Mouse (Mus musculus): ENCODE results near the gene Ssna1. TPM values are rescaled to one million over a fixed set of nuclear protein-coding genes. Genes with fewer than 3 reads are reported as not detected.

The Ssna1 gene
- 181 and 183 TPM in 2 replicates for polyA plus RNA-seq (2015; fragmentation: Nextera tagmentation; extraction: Ambion mirVana)

DNA sequence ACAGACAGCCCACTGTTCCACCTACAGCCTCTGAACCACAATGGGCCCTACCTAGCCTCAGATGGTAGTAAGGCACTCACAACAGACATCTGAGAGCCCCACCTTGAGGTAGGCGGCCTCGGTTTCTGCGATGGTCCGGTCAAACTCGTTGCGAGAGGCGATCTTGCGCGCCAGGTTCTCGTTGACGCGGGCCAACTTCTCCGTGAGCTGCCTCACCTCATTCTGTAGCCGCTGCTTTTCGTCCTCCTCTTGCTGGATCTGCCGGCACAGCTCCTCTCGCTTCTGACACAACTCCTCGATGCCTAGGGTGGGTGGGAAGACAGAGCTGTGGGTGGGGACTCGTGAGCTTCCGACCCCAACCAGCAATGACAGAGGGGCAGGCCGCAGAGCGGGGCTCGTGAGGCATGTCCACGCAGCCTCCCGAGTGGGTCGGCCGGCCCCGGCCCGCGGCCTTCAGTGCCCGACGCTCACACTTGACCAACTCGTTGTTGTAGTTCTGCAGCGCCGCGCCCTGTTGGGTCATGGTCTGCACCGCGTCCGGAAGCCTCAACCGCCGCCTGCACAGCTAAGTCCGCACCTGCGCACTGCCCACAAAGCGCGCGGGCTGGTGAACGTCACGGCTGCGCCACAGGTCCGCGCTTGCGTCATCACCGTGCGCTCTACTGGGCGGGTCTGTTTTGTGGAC lies at the start of gene Ssna1, which contains the start of gene Anapc2:
Gene Ssna1 (minus strand): TSS at position 612 of the 685 bp plus-strand sequence.
Gene Anapc2 (plus strand): TSS at position 652 of the 685 bp plus-strand sequence.
- H3K9ac ChIP-seq (ENCODE audit: low read depth, low read length), result peak within 1 kb of the TSS; percentile 87
- ATAC-seq, result peak; percentile 96
- H3K36me3 ChIP-seq (ENCODE audit: control insufficient read depth, insufficient read depth, low read length), result peaks cover 30% of the 10 kb centered on the region
- peak within 1 kb of the TSS; percentile 83 for H3K4me3 ChIP-seq (ENCODE audit: low read length)
- WGBS, result under 1% methylated on average over 55 of the region's 55 CpGs
- peak within 1 kb of the TSS; percentile 85 for H3K27ac ChIP-seq (ENCODE audit: low read depth, low read length)
- peaks cover 30% of the 10 kb centered on the region for H3K4me1 ChIP-seq (ENCODE audit: control insufficient read depth, insufficient read depth, low read depth, low read length)
- no peaks in the 10 kb centered on the region for H3K27me3 ChIP-seq (replicated peaks; ENCODE audit: control insufficient read depth, insufficient read depth, low read length)
- H3K9me3 ChIP-seq (ENCODE audit: control insufficient read depth, low read length), result no peaks in the 10 kb centered on the region
- peak within 1 kb of the TSS; percentile 97 for H3K4me2 ChIP-seq (ENCODE audit: low read length)

DNA sequence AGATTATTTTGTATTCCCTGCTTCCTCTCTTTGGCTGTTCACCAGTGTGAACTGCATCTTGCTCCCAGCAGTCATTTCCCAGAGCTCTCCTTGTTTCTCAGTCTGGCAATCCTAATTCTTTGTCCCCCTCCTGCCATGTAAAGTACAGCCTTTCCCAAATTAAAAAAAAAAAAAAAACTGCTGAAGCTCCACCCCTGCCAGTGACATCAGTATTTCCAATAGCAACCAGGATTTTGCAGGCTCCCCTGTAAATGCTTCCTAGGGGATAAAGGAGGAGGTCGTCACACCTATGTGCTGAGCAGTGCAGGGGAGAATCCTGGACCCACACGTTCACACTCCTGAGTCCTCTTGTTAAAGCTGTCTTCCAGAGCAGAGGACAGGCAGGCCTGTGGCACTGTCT lies 47.8 kb upstream of the Ssna1 start:
- no peak for ATAC-seq
- peaks cover 12% of the 10 kb centered on the region for H3K4me1 ChIP-seq (ENCODE audit: control insufficient read depth, insufficient read depth, low read depth, low read length)
- 44% methylated on average over 2 of the region's 2 CpGs for WGBS
- no peak overlapping the region for H3K27ac ChIP-seq (ENCODE audit: low read depth, low read length)
- no peak overlapping the region for H3K4me3 ChIP-seq (ENCODE audit: low read length)
- no peak overlapping the region for H3K9ac ChIP-seq (ENCODE audit: low read depth, low read length)
- H3K36me3 ChIP-seq (ENCODE audit: control insufficient read depth, insufficient read depth, low read length), result no peaks in the 10 kb centered on the region
- H3K27me3 ChIP-seq (replicated peaks; ENCODE audit: control insufficient read depth, insufficient read depth, low read length), result 0 out of 2 replicates have a peak, but pooled peaks cover 3% of the 10 kb centered on the region
- no peak overlapping the region for H3K4me2 ChIP-seq (ENCODE audit: low read length)
- no peaks in the 10 kb centered on the region for H3K9me3 ChIP-seq (ENCODE audit: control insufficient read depth, low read length)

GRCm38 (mm10) chr2:25318971-25319773 lies 46.9 kb upstream of the Ssna1 start, which contains the start of gene Grin1:
TSS of gene Grin1 (minus strand) at chr2:25319187.
- Histone ChIP-seq H3K4me2 (ENCODE audit: low read length) (peak within 1 kb of the TSS; percentile 69), H3K9ac (ENCODE audit: low read depth, low read length) (peak within 1 kb of the TSS; percentile 75), H3K27me3 (replicated peaks; ENCODE audit: control insufficient read depth, insufficient read depth, low read length) (peaks cover 10% of the 10 kb centered on the region), H3K4me3 (ENCODE audit: low read length) (peak within 1 kb of the TSS; percentile 60), H3K9me3 (ENCODE audit: control insufficient read depth, low read length) (no peaks in the 10 kb centered on the region), H3K4me1 (ENCODE audit: control insufficient read depth, insufficient read depth, low read depth, low read length) (peaks cover 12% of the 10 kb centered on the region), H3K27ac (ENCODE audit: low read depth, low read length) (peak within 1 kb of the TSS; percentile 89), H3K36me3 (ENCODE audit: control insufficient read depth, insufficient read depth, low read length) (no peaks in the 10 kb centered on the region)
- 9% methylated on average over 58 of the region's 58 CpGs for WGBS
- ATAC-seq, result peak; percentile 88

DNA sequence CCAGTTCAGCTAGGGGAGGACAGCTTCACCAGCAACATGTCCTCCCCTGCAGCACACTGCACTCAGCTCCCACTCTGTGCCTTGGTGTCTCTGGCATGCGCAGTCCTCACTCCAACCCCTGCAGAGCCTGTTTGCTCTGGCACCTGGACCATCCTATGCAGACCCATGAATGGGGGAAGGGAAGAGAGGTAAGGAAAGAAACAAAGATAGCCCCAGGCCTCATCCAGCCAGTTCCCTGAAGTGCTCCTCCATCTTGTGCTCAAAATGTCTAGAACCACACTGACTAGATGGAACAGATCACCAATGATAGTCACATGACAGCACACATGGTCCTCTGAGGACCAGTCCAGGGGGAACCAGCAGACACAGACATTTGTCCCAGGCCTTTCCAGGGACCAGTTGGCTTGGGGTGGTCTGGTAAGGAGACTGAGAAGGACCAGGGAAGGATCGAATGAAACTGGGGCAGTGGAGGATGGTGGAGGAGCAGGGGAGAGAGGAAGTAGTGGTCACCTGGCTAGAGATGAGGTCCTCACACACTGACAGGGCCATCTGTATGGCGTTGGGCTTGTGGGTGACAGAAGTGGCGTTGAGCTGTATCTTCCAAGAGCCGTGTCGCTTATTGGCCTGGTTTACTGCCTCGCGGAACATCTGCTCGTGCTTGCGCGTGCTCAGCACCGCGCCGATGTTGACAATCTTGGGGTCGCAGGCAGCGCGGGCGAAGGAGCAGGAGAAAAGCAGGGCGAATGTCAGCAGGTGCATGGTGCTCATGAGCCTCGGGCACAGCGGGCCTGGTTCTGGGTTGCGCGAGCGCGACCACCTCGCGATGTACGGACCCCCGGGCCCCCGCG lies 46.1 kb upstream of the Ssna1 start:
- peak overlapping the region; percentile 75 for H3K9ac ChIP-seq (ENCODE audit: low read depth, low read length)
- no peaks in the 10 kb centered on the region for H3K9me3 ChIP-seq (ENCODE audit: control insufficient read depth, low read length)
- peaks cover 12% of the 10 kb centered on the region for H3K4me1 ChIP-seq (ENCODE audit: control insufficient read depth, insufficient read depth, low read depth, low read length)
- WGBS, result 5% methylated on average over 31 of the region's 31 CpGs
- peak overlapping the region; percentile 60 for H3K4me3 ChIP-seq (ENCODE audit: low read length)
- peaks cover 15% of the 10 kb centered on the region for H3K27me3 ChIP-seq (replicated peaks; ENCODE audit: control insufficient read depth, insufficient read depth, low read length)
- peak overlapping the region; percentile 89 for H3K27ac ChIP-seq (ENCODE audit: low read depth, low read length)
- 0 out of 2 replicates have a peak, but pooled peaks cover 3% of the 10 kb centered on the region for H3K36me3 ChIP-seq (ENCODE audit: control insufficient read depth, insufficient read depth, low read length)
- H3K4me2 ChIP-seq (ENCODE audit: low read length), result peak overlapping the region; percentile 69
- ATAC-seq, result peak; percentile 68

- Histone ChIP-seq H3K36me3 (ENCODE audit: control insufficient read depth, insufficient read depth, low read length) (peaks cover 29% of the 10 kb centered on the region), H3K4me2 (ENCODE audit: low read length) (no peak overlapping the region), H3K27me3 (replicated peaks; ENCODE audit: control insufficient read depth, insufficient read depth, low read length) (peaks cover 56% of the 10 kb centered on the region), H3K27ac (ENCODE audit: low read depth, low read length) (no peak overlapping the region), H3K4me3 (ENCODE audit: low read length) (no peak overlapping the region), H3K4me1 (ENCODE audit: control insufficient read depth, insufficient read depth, low read depth, low read length) (no peaks in the 10 kb centered on the region), H3K9ac (ENCODE audit: low read depth, low read length) (no peak overlapping the region), H3K9me3 (ENCODE audit: control insufficient read depth, low read length) (no peaks in the 10 kb centered on the region)
- WGBS, result 12% methylated on average over 11 of the region's 11 CpGs
- ATAC-seq, result no peak
Observed at GRCm38 (mm10) chr2:25311491-25311891, 39.3 kb upstream of the Ssna1 start.

DNA sequence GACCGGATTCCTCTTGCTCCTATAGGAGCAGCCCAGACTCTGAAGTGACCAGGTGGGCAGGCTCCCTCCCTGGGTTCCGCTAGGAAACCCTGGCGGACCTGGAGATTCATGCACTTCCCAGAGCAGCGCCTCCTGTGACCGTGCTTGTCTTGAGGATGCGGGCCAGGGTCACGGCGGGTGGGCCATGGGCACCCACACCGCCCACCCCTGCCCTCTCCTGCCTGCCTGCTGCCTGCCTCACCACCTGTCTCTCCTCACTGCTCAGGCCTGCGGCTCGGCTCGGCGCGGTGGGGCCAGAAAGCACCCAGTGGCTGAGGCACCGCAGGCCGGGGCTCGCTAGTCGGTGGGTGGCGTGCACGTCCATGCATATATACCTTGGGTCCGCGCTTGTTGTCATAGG lies 38.7 kb upstream of the Ssna1 start:
- peaks cover 56% of the 10 kb centered on the region for H3K27me3 ChIP-seq (replicated peaks; ENCODE audit: control insufficient read depth, insufficient read depth, low read length)
- H3K9ac ChIP-seq (ENCODE audit: low read depth, low read length), result no peak overlapping the region
- H3K9me3 ChIP-seq (ENCODE audit: control insufficient read depth, low read length), result no peaks in the 10 kb centered on the region
- no peak overlapping the region for H3K4me2 ChIP-seq (ENCODE audit: low read length)
- H3K36me3 ChIP-seq (ENCODE audit: control insufficient read depth, insufficient read depth, low read length), result peaks cover 29% of the 10 kb centered on the region
- 8% methylated on average over 22 of the region's 22 CpGs for WGBS
- H3K27ac ChIP-seq (ENCODE audit: low read depth, low read length), result no peak overlapping the region
- H3K4me3 ChIP-seq (ENCODE audit: low read length), result no peak overlapping the region
- no peaks in the 10 kb centered on the region for H3K4me1 ChIP-seq (ENCODE audit: control insufficient read depth, insufficient read depth, low read depth, low read length)
- ATAC-seq, result no peak

DNA sequence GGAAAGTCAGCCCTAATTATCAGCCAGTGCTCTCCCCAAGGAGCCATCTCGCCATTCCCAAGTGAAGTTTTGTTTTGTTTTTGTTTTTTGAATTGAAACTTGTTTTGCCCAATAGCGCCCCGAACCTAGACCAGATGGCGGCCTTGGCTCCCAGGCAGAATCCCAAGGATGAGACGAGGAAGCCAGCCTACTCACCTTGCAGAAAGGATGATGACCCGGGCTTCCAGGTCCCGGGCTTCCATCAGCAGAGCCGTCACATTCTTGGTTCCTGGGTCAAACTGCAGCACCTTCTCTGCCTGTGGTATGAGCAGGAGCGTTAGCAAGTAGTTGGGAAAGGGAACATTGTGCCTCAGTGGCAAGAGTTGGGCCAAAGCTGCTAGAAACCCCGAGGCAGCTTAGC lies 37.9 kb upstream of the Ssna1 start:
- H3K9me3 ChIP-seq (ENCODE audit: control insufficient read depth, low read length), result no peaks in the 10 kb centered on the region
- WGBS, result 57% methylated on average over 10 of the region's 10 CpGs
- no peak overlapping the region for H3K4me2 ChIP-seq (ENCODE audit: low read length)
- H3K36me3 ChIP-seq (ENCODE audit: control insufficient read depth, insufficient read depth, low read length), result peaks cover 29% of the 10 kb centered on the region
- no peak overlapping the region for H3K4me3 ChIP-seq (ENCODE audit: low read length)
- no peak overlapping the region for H3K9ac ChIP-seq (ENCODE audit: low read depth, low read length)
- H3K4me1 ChIP-seq (ENCODE audit: control insufficient read depth, insufficient read depth, low read depth, low read length), result peaks cover 6% of the 10 kb centered on the region
- H3K27me3 ChIP-seq (replicated peaks; ENCODE audit: control insufficient read depth, insufficient read depth, low read length), result peaks cover 56% of the 10 kb centered on the region
- no peak overlapping the region for H3K27ac ChIP-seq (ENCODE audit: low read depth, low read length)
- ATAC-seq, result no peak

DNA sequence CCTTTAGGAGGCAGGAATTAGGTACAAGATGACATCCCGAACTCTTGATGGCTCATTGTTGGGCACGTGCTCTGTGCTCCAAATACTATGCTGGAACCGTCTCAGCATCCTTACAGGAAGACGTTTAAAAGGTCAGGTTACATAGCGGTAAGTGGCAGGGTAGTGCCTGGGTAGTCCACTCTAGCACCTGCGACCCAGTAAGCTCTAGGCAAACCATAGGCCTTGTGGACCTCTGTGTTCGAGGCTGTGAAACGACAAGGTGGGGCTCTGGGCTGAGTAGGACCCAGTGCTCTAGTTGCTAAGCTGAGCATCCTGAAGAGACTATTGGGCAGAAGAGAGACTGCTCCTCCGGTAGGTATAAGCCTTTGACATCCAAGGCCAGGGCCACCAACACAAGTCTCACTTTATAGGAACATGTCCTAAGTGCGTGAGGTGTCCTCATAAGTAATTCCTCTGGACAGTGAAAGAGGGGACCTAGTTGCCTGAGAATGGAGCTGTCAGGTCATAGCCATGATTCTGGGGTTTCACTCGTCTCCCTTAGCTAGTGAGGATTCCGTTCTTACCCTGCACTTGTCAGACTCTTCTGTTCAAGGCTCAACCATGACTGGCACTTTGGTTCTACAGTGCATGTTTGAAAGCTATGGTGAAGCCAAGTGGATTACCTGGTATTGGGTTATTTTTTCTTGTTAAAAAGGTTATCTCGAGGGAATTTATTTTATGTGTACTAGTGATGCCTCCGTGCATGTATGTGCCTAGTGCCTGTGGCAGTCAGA lies 33.5 kb upstream of the Ssna1 start:
- Histone ChIP-seq H3K27me3 (replicated peaks; ENCODE audit: control insufficient read depth, insufficient read depth, low read length) (peaks cover 15% of the 10 kb centered on the region), H3K27ac (ENCODE audit: low read depth, low read length) (no peak overlapping the region), H3K9me3 (ENCODE audit: control insufficient read depth, low read length) (no peaks in the 10 kb centered on the region), H3K4me3 (ENCODE audit: low read length) (peak overlapping the region; percentile 43), H3K9ac (ENCODE audit: low read depth, low read length) (peak overlapping the region; percentile 66), H3K36me3 (ENCODE audit: control insufficient read depth, insufficient read depth, low read length) (peaks cover 16% of the 10 kb centered on the region), H3K4me2 (ENCODE audit: low read length) (peak overlapping the region; percentile 69), H3K4me1 (ENCODE audit: control insufficient read depth, insufficient read depth, low read depth, low read length) (peaks cover 12% of the 10 kb centered on the region)
- 52% methylated on average over 14 of the region's 14 CpGs for WGBS
- ATAC-seq, result peak; percentile 15; the same call in 1 of the 2 replicates

Data from hindbrain, embryonic 16.5 days (tissue).